Mouse (Mus musculus) c-Kit-negative CD71-positive TER-119-positive erythroid progenitor cells, embryonic 14.5 days (primary cell): Measurements from ENCODE around the gene Nrxn3.

Experiments used
- DNase-seq: peaks from one replicate; pipeline ENCODE4 v3.0.0-alpha.2; 2013; ENCODE audit warnings: low read depth, low spot score

The Nrxn3 gene

DNA sequence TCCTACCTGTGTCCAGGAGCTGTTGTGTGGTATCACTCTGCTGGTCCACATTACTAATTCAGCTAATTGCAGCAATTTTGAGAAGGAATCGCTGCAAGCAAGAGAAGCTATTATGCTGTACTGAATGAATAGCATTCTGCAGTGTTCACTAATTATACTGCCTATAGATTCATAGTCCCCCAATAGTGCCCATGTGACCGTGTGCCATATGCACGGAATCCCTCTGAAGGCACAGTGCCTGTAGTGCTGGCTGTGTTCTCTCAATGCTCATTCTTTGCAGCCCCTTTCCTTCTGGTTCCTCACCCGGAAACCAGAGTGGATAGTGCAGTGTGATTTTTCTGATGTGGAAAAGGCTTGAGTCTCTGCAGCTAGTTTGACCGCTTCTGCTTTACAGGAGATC is 1560.3 kb downstream of the Nrxn3 start:
- DNase-seq = no peak

DNA sequence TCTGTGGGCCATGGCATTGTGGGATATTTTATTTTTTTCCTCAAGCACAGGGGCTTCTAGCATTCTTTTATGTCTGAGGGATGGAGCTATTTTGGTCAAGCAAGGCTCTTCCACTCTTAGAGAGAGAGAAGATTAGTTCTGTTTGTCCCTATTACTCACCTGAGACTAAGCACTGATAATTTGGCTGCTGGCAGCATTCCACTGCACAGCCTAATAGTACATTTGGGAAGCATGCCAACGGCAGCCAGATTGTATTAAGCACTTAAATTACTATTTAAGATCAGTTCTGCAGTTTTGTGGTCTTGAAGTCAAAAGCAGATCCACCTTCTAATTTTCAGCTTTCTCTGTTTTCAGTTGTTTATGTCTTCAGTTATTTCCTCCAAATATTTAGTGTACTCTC is 1580.0 kb downstream of the Nrxn3 start:
- no peak for DNase-seq

DNA sequence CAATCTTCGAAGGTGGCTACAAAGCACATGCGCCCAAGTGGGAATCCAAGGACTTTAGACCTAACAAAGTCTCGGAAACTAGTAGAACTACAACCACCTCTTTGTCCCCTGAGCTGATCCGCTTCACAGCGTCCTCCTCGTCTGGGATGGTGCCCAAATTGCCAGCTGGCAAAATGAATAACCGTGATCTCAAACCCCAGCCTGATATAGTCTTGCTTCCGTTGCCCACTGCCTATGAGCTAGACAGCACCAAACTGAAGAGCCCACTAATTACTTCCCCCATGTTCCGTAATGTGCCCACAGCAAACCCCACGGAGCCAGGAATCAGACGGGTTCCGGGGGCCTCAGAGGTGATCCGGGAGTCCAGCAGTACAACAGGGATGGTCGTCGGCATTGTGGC is 1609.1 kb downstream of the Nrxn3 start:
- DNase-seq = no peak

DNA sequence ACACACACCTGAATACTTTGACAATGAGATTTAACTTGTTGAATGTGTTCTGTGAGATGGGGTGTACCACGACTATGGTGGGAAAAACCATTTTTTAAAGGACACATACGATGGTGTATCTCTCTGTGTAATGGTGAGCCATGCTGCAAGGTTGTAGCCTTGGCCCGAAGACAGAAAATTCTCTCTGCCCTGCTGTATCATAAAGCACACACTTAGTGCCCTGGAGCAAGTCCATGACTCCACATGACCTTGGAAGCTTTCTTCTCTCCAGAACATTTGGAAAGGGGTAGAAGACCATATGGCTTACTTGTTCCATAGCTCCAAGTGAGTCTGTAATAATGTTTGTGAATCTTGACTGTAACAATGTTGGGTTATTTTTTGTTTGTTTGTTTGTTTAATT is 1609.8 kb downstream of the Nrxn3 start:
- DNase-seq = no peak

DNA sequence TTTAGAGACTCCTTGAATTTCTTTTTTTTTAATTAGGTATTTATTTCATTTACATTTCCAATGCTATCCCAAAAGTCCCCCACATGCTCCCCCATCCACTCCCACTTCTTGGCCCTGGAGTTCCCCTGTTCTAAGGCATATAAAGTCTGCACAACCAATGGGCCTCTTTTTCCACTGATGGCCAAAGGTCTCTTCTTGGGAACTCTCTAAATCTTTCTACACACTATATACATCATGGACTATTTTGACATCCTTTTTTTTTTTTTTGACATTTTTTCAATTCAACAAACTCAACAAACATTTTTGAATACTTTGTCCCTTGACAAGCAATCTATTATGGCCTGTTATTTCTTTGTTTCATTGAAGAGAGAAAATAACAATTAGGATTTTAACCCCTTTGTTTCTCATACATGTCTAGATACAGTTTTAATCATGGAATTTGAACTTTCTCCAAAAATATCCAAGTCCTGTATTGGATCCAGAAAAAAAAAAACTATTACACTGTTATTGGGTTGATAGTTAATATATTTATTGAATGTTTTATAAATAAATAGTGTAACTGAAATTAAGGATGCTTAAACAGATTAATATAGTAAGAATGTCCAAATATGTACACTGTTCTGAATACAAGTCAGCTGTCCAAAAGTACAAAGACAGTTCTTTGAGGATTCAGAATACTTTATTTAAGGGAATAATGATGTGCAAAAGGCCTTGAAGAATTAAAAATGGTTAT is 1615.0 kb downstream of the Nrxn3 start:
- no peak for DNase-seq

DNA sequence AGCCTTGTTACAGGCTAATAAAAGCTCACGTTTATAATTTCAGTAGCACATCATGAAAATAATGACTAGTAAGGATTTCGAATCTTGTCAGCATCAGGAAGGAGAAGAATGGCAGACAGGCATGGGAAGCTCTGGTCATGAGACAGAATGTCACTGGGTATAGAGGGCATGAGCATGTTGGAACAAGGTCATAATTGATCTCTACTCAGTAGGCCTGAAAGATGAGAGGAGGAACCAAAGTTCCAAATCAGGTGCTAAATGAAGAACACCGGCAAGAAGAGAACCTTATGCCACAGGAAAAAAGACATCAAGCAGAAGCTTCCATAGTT is 1615.5 kb downstream of the Nrxn3 start:
- no peak for DNase-seq
